Mouse (Mus musculus) naive thymus-derived CD4-positive, alpha-beta T cell, adult 5 months (primary cell): ENCODE results near the gene Ak4. TPM values are rescaled to one million over a fixed set of nuclear protein-coding genes. Genes with fewer than 3 reads are reported as not detected.

Experiments
- polyA plus RNA-seq: library from polyadenylated mRNA; unstranded; fragments of 100-300 nt; shearing (Covaris generic); gene quantifications from one replicate; pipeline ENCODE4 v1.2.1, GENCODE M21; 2017

Ak4 gene
- 0.14 TPM for polyA plus RNA-seq

DNA sequence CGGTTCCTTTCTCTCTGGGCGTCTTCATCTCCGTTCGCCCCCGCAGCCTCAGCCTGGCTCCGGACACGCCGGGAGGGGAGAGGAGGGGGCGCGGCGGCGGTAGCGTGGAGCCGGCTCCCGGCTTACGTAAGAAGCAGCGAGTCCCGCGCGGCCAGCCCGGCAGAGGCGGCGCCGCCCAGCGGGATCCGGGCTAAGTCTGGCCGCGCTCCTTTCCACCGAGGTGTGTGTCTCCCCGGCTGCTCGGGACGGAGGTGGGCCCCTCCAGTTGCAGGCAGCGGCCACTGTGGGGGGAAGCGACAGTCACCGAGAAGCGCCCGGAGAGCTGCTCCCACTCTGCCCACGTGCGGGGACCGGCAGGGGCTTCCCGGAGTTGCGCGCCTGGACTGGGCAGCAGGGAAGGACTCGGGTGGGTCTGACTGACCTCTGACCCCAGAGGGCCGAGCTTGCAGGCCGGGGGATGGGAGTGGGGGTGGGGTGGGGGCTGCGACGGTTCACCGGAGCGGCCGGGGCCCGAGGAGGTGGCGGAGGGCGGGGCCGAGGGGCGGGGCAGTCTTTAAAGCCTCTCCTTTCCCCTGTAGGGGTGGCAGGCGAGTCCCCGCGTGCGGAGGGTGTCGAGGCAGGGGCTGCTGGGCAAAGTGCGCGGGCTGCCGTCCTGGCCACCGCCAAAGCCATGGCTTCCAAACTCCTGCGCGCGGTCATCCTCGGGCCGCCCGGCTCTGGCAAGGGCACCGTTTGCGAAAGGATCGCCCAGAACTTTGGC lies at the start of gene Ak4:
TSS of gene Ak4 (plus strand) at position 127 of the 760 bp plus-strand sequence.

DNA sequence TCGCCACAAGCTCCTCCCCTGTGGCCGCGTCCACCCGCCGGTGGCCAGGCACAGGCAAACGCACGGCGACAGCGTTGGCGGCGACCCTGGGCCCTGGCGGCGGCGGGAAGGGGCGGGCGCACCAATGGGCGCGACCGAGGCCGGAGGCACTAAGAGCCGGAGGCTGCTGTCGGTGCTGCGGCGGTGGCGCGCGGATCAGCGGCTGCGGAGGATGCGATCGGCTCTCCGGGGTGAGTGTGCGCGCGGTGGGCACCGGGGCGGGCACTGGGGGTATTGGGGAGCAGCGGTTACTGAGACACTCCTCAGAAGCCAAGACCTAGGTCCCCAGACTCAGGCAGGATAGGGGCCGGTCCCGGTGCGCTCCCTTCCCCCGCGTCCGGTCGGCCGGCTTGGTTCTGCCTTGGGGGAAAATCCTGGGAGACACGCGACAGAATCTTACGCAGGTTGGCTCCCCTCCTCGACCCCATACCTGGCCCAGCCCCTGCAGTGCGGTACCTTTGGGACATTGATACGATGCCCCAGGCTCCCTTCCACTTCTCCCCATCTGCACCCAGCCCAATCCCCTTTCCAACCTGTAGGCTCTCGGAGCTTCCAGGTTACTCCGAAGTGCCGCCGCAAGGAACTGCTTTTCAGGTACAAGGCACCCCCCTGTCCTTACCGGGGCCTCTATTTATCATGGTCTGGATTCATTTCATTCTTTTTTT lies 77.6 kb downstream of the Ak4 start, which contains the start of gene Dnajc6:
TSS of gene Dnajc6 (plus strand) at position 115 of the 704 bp plus-strand sequence.

Other genes starting within 250 kb of the Ak4 start
- gene Jak1, start 154.0 kb upstream of the Ak4 start, polyA plus RNA-seq = 965 TPM
- 1.9 TPM for gene Dnajc6, start 77.4 kb downstream of the Ak4 start, polyA plus RNA-seq
- gene Leprot, start 228.4 kb downstream of the Ak4 start, polyA plus RNA-seq = 28.4 TPM